ENCODE assay signal across 7 mouse cellular contexts in the genomic region with DNA sequence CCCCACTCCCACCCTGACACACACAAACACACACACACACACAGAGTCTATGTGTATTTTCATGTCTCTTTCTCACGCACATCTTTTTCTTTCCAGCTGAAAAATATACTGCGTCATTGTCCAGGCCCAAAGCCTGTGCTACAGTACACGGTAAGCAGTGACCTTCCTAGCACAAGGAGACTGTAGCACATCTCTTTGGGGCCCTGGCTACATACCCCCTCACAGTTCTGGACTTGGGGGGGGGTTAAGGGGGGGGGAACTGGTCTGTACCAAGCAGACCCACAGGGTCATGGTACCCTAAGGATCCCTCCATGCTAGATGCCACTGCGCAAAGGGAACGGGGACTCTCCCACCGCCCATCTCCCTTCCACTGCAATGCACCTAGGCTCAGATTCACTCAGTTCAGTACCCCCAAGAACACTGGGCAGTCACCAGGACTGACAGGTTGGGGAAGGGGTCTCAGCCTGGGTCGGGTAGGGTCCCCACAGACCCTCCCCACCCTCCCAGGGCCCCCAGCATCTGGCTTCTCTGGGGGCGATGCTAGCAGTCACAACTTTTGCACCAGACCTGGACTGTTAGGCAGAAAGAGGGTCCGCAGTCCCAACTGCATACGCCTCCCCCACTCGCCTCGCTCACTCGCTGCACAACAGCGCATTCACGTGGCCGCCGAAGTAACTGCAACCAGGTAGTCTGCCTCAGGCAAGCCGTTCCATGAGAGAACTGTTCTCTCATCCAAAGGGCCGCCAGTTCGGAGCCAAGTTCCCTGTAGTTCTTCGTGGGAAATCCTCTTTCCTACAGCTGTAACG.
DNase-seq lines count a peak whose midpoint lies in the region; ATAC-seq and TF ChIP-seq lines count a peak whose summit lies in the region.

No protein-coding gene starts in this region.

- H3K4me3 ChIP-seq in heart, adult 2 months: no peak overlapping the region
- H3K4me3 ChIP-seq in limb, embryonic 12.5 days (replicated peaks): no peak overlapping the region
- no peak overlapping the region for H3K4me3 ChIP-seq in midbrain, postnatal 0 days (ENCODE audit: low read depth, low read length)

- peak; percentile 79 for TF ChIP-seq CTCF in heart, adult 2 months (IDR thresholded peaks at IDR 0.05)
- TF ChIP-seq CTCF in midbrain, postnatal 0 days (IDR thresholded peaks at IDR 0.05): peak; percentile 95

- no peaks in the 10 kb centered on the region for H3K79me2 ChIP-seq in heart, adult 2 months (replicated peaks; ENCODE audit: control insufficient read depth, insufficient read depth, low read length)

- peak; percentile 37 for DNase-seq in adrenal gland, adult 8-10 months
- DNase-seq in embryo, embryonic 11.5 days (ENCODE audit: low read depth, low spot score): peak; percentile 78
- DNase-seq in heart, adult 2 months: peak; percentile 53 to 76
- DNase-seq in kidney, adult 8-10 months: peak; percentile 20 to 54
- peak; percentile 74 for DNase-seq in midbrain, postnatal 0 days (ENCODE audit: low spot score)
- DNase-seq in splenic B cell, adult 2 months (ENCODE audit: low read depth, low spot score): peak; percentile 72

- H3K4me1 ChIP-seq in heart, adult 2 months (ENCODE audit: control insufficient read depth, insufficient read depth, low read length): no peaks in the 10 kb centered on the region
- peaks cover 51% of the 10 kb centered on the region for H3K4me1 ChIP-seq in limb, embryonic 12.5 days (replicated peaks)
- H3K4me1 ChIP-seq in midbrain, postnatal 0 days (ENCODE audit: insufficient read depth, low read length): 0 out of 2 replicates have a peak, but pooled peaks cover 2% of the 10 kb centered on the region

- no peak overlapping the region for H3K4me2 ChIP-seq in limb, embryonic 12.5 days
- no peak overlapping the region for H3K4me2 ChIP-seq in midbrain, postnatal 0 days (ENCODE audit: low read depth, low read length, poor library complexity, severe bottlenecking)

- no peaks in the 10 kb centered on the region for H3K36me3 ChIP-seq in heart, adult 2 months (ENCODE audit: control insufficient read depth, insufficient read depth, low read length)
- no peaks in the 10 kb centered on the region for H3K36me3 ChIP-seq in limb, embryonic 12.5 days
- no peaks in the 10 kb centered on the region for H3K36me3 ChIP-seq in midbrain, postnatal 0 days (ENCODE audit: insufficient read depth, low read length)
- H3K36me3 ChIP-seq in splenic B cell, adult 2 months (ENCODE audit: control insufficient read depth, insufficient read depth, low read length, poor library complexity, severe bottlenecking): no peaks in the 10 kb centered on the region

- TF ChIP-seq POLR2A in heart, adult 2 months (IDR thresholded peaks at IDR 0.05; ENCODE audit: insufficient read depth, low read depth, low read length): no peak

- no peak overlapping the region for H3K9ac ChIP-seq in heart, adult 2 months (ENCODE audit: low read depth, low read length)
- H3K9ac ChIP-seq in limb, embryonic 12.5 days (replicated peaks): peak overlapping the region; percentile 32; the same call in 1 of the 2 replicates
- H3K9ac ChIP-seq in midbrain, postnatal 0 days (replicated peaks; ENCODE audit: low read length, poor library complexity, severe bottlenecking): no peak overlapping the region

- no peaks in the 10 kb centered on the region for H3K9me3 ChIP-seq in limb, embryonic 12.5 days
- no peaks in the 10 kb centered on the region for H3K9me3 ChIP-seq in midbrain, postnatal 0 days (ENCODE audit: low read length)

- TF ChIP-seq EP300 in heart, adult 2 months (IDR thresholded peaks at IDR 0.05; ENCODE audit: insufficient read depth, low read depth, low read length): no peak

- H3K27me3 ChIP-seq in heart, adult 2 months (ENCODE audit: control insufficient read depth, insufficient read depth, low read length): no peaks in the 10 kb centered on the region
- no peaks in the 10 kb centered on the region for H3K27me3 ChIP-seq in limb, embryonic 12.5 days
- H3K27me3 ChIP-seq in midbrain, postnatal 0 days (ENCODE audit: insufficient read depth, low read length): no peaks in the 10 kb centered on the region
- no peaks in the 10 kb centered on the region for H3K27me3 ChIP-seq in splenic B cell, adult 2 months (ENCODE audit: control insufficient read depth, insufficient read depth, low read length, poor library complexity, severe bottlenecking)

- peak; percentile 53 for ATAC-seq in limb, embryonic 12.5 days (ENCODE audit: insufficient number of reproducible peaks, insufficient read depth, low FRiP score, low TSS enrichment, low read depth)
- ATAC-seq in midbrain, postnatal 0 days (ENCODE audit: low FRiP score): peak; percentile 73

- intact Hi-C loops in heart, adult 2 months (cut with DNase I): loop anchor here (10.0 kb wide), 1 partner anchor 387 kb away; the partner anchor contains the start of gene Atp5e

- H3K27ac ChIP-seq in heart, adult 2 months: no peak overlapping the region
- peak overlapping the region; percentile 93 for H3K27ac ChIP-seq in limb, embryonic 12.5 days
- H3K27ac ChIP-seq in midbrain, postnatal 0 days (ENCODE audit: low read depth, low read length): peak overlapping the region; percentile 32

- 25% methylated on average over 22 of the region's 22 CpGs for WGBS in heart, adult 2 months
- WGBS in limb, embryonic 12.5 days: 13% methylated on average over 22 of the region's 22 CpGs
- 17% methylated on average over 22 of the region's 22 CpGs for WGBS in midbrain, postnatal 0 days
